9 mouse cellular contexts compared by ENCODE assay signal in the genomic region with DNA sequence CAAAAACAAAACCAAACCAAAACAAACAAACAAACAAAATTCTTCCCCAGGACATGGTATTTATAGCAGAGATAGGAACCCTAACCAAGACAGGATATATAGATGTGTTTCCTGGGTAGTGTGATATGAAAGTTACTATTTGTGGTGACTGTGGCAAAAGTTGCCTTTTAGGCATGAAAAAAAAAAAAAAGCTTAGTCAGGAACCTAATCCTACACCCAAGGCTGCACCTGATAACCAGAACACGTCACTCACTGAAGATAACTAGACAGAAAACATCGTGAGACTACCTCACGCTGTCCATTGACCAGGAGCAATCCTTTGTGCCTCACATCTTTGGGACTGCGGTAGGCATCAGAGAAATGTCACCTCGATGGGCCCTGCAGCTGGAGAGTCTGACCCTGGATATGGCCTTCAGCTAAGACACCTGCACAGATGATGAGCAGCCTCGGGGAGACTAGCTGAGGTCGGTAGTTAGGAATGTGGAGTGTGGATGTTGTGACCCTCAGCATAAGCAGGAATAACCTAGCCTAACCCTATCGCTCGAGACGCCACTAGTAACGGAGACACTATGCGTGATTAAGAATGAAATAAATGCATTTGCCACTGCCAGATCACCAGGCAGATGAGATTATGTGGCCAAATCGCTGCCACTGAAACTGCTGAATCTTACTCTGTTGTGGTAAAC. TPM values are rescaled to one million over a fixed set of nuclear protein-coding genes. Genes with fewer than 3 reads are reported as not detected.
A peak's percentile ranks its signal among the peaks of the same experiment; 100 is the strongest.
DNase-seq lines count a peak whose midpoint lies in the region; ATAC-seq and TF ChIP-seq lines count a peak whose summit lies in the region.
"Had no signal": no experiment of that assay in that cellular context is flagged by ENCODE, and none has a peak within 500 bp of the region (broad histone marks: within the 10 kb centered on the region; RNA-seq: fewer than 3 reads in every experiment).

A gene (plus strand): TSS at position 249 of the 686 bp plus-strand sequence.

- no peaks in the 10 kb centered on the region for H3K9me3 ChIP-seq in limb, embryonic 12.5 days
- no peaks in the 10 kb centered on the region for H3K9me3 ChIP-seq in stomach, postnatal 0 days (ENCODE audit: control insufficient read depth, low read length)

- H3K4me3 ChIP-seq in heart, adult 2 months = peak within 1 kb of the TSS; percentile 68
- peak within 1 kb of the TSS; percentile 38 for H3K4me3 ChIP-seq in embryonic fibroblast, embryonic 13.5 days (ENCODE audit: insufficient read depth, low read length)
- H3K4me3 ChIP-seq in limb, embryonic 12.5 days (replicated peaks) = no peak within 1 kb of the TSS
- H3K4me3 ChIP-seq in stomach, postnatal 0 days (ENCODE audit: low read depth, low read length) = peak within 1 kb of the TSS; percentile 35

- no peaks in the 10 kb centered on the region for H3K79me2 ChIP-seq in heart, adult 2 months (replicated peaks; ENCODE audit: control insufficient read depth, insufficient read depth, low read length)

- no peak for TF ChIP-seq CTCF in heart, adult 2 months (IDR thresholded peaks at IDR 0.05)
- no peak for TF ChIP-seq CTCF in embryonic fibroblast, embryonic 13.5 days (IDR thresholded peaks at IDR 0.05; ENCODE audit: borderline replicate concordance, insufficient read depth, low read length)
- TF ChIP-seq CTCF in stomach, postnatal 0 days (IDR thresholded peaks at IDR 0.05; ENCODE audit: low read depth) = no peak

- peak within 1 kb of the TSS; percentile 2 for H3K4me2 ChIP-seq in limb, embryonic 12.5 days
- H3K4me2 ChIP-seq in stomach, postnatal 0 days (replicated peaks; ENCODE audit: low read depth) = peak within 1 kb of the TSS; percentile 48

- 32% methylated on average over 13 of the region's 13 CpGs for WGBS in heart, adult 2 months
- 71% methylated on average over 13 of the region's 13 CpGs for WGBS in limb, embryonic 12.5 days
- 48% methylated on average over 13 of the region's 13 CpGs for WGBS in stomach, postnatal 0 days

- DNase-seq in heart, adult 2 months = peak in 1 of 2 experiments; percentile 13
- DNase-seq in heart, adult 9 months (ENCODE audit: low spot score in 2 of 2) = no peak
- DNase-seq in CD4-positive helper T cell, adult 2 months (ENCODE audit: low read depth, low spot score) = peak; percentile 80
- DNase-seq in stomach, postnatal 0 days (ENCODE audit: low spot score) = no peak
- DNase-seq in urinary bladder, postnatal 4 days (ENCODE audit: low spot score in 2 of 2) = no peak
- no peak for DNase-seq in testis, postnatal 14 days (ENCODE audit: low spot score)

- intact Hi-C loops in heart, adult 2 months (cut with DNase I) = loop anchor here (5.0 kb wide), 1 partner anchor 75 kb away; a partner anchor contains a TSS

- H3K36me3 ChIP-seq in heart, adult 2 months (ENCODE audit: control insufficient read depth, insufficient read depth, low read length) = no peaks in the 10 kb centered on the region
- no peaks in the 10 kb centered on the region for H3K36me3 ChIP-seq in limb, embryonic 12.5 days
- H3K36me3 ChIP-seq in stomach, postnatal 0 days (ENCODE audit: control insufficient read depth, insufficient read depth, low read length) = no peaks in the 10 kb centered on the region

- ATAC-seq in limb, embryonic 12.5 days (ENCODE audit: insufficient number of reproducible peaks, insufficient read depth, low FRiP score, low TSS enrichment, low read depth) = no peak
- ATAC-seq in stomach, postnatal 0 days (ENCODE audit: low FRiP score, low TSS enrichment) = no peak; the same call in 1 of the 2 replicates
- ATAC-seq: Patski had no signal

- no peaks in the 10 kb centered on the region for H3K27me3 ChIP-seq in heart, adult 2 months (ENCODE audit: control insufficient read depth, insufficient read depth, low read length)
- H3K27me3 ChIP-seq in limb, embryonic 12.5 days = no peaks in the 10 kb centered on the region
- H3K27me3 ChIP-seq in stomach, postnatal 0 days (ENCODE audit: control insufficient read depth, insufficient read depth, low read length) = no peaks in the 10 kb centered on the region
- H3K27me3 ChIP-seq: Patski had no signal

- TF ChIP-seq POLR2A in heart, adult 2 months (IDR thresholded peaks at IDR 0.05; ENCODE audit: insufficient read depth, low read depth, low read length) = no peak
- TF ChIP-seq POLR2A in embryonic fibroblast, embryonic 13.5 days (IDR thresholded peaks at IDR 0.05; ENCODE audit: low read depth, low read length) = no peak

- peak within 1 kb of the TSS; percentile 94 for H3K27ac ChIP-seq in heart, adult 2 months
- H3K27ac ChIP-seq in embryonic fibroblast, embryonic 13.5 days (ENCODE audit: insufficient read depth, low read length) = no peak within 1 kb of the TSS
- H3K27ac ChIP-seq in limb, embryonic 12.5 days = no peak within 1 kb of the TSS
- peak within 1 kb of the TSS; percentile 36; the same call in 1 of the 2 replicates for H3K27ac ChIP-seq in stomach, postnatal 0 days (replicated peaks)

- H3K9ac ChIP-seq in heart, adult 2 months (ENCODE audit: low read depth, low read length) = peak within 1 kb of the TSS; percentile 65
- no peak within 1 kb of the TSS for H3K9ac ChIP-seq in limb, embryonic 12.5 days (replicated peaks)
- peak within 1 kb of the TSS; percentile 57 for H3K9ac ChIP-seq in stomach, postnatal 0 days (ENCODE audit: low read length)

- TF ChIP-seq EP300 in heart, adult 2 months (IDR thresholded peaks at IDR 0.05; ENCODE audit: insufficient read depth, low read depth, low read length) = no peak
- TF ChIP-seq EP300 in stomach, postnatal 0 days (optimal IDR thresholded peaks at IDR 0.05) = no peak

- H3K4me1 ChIP-seq in heart, adult 2 months (ENCODE audit: control insufficient read depth, insufficient read depth, low read length) = peaks cover 3% of the 10 kb centered on the region
- peaks cover 6% of the 10 kb centered on the region for H3K4me1 ChIP-seq in embryonic fibroblast, embryonic 13.5 days (ENCODE audit: control insufficient read depth, insufficient read depth, low read length)
- peaks cover 9% of the 10 kb centered on the region; the same call in 1 of the 2 replicates for H3K4me1 ChIP-seq in limb, embryonic 12.5 days (replicated peaks)
- H3K4me1 ChIP-seq in stomach, postnatal 0 days (replicated peaks; ENCODE audit: control insufficient read depth, insufficient read depth) = no peaks in the 10 kb centered on the region

RNA-seq across cellular contexts. Expression of the gene that starts here (rescaled TPM):
- 1 to 10 TPM; 5.8 to 7.3 TPM for total RNA-seq in heart, adult 2 months (2021)
- polyA plus RNA-seq in heart, adult 2 months (2012; rRNA removed) = 11.7 and 14.2 TPM in 2 replicates
- 19.7 and 32.2 TPM in 2 replicates for polyA plus RNA-seq in embryonic fibroblast, embryonic 13.5 days (2011; ENCODE audit: insufficient read length, low read depth, missing spikeins)
- 0.74 and 1.2 TPM in 2 replicates for polyA plus RNA-seq in limb, embryonic 12.5 days (2016; fragmentation: Nextera tagmentation; extraction: Ambion mirVana)
- polyA plus RNA-seq in stomach, postnatal 0 days (2015; fragmentation: Nextera tagmentation; extraction: Ambion mirVana) = 20.1 and 22.3 TPM in 2 replicates

Comparison
In these comparisons a context has a peak if more than half of its experiments do, and no peak if none do; other contexts are left out.
1. H3K27ac ChIP-seq: peak in heart, adult 2 months (single experiment) and stomach, postnatal 0 days (single experiment); none in embryonic fibroblast, embryonic 13.5 days (single experiment) and limb, embryonic 12.5 days (single experiment).